Mouse (Mus musculus) hindbrain, embryonic 16.5 days (tissue): Measurements from ENCODE around the gene Gm42791. TPM values are rescaled to one million over a fixed set of nuclear protein-coding genes. Genes with fewer than 3 reads are reported as not detected.

Experiments
- ATAC-seq: fragments of 200-750 bp; cut with Nextera tagmentation; 2 replicates; pipeline ENCODE4 v1.8.0; 2017; ENCODE audit warnings: moderate TSS enrichment, moderate library complexity
- H3K27ac ChIP-seq: fragments of 300-500 bp; sonication (generic); 2 replicates; pipeline ENCODE4 v1.5.1; 2014; ENCODE audit warnings: low read depth, mild to moderate bottlenecking, control low read depth, low read length, moderate library complexity
- H3K27me3 ChIP-seq: fragments of 300-500 bp; sonication (generic); replicated peaks from 2 replicates; pipeline ENCODE4 v1.6.1; 2014; ENCODE audit warnings: low read length; ENCODE audit not compliant: control insufficient read depth, insufficient read depth
- H3K36me3 ChIP-seq: fragments of 300-500 bp; sonication (generic); 2 replicates; pipeline ENCODE4 v1.6.1; 2014; ENCODE audit warnings: mild to moderate bottlenecking, low read length, moderate library complexity, mixed read lengths; ENCODE audit not compliant: control insufficient read depth, insufficient read depth
- H3K4me1 ChIP-seq: fragments of 300-500 bp; sonication (generic); 2 replicates; pipeline ENCODE4 v1.6.1; 2014; ENCODE audit warnings: low read depth, low read length; ENCODE audit not compliant: control insufficient read depth, insufficient read depth
- H3K4me2 ChIP-seq: fragments of 300-500 bp; sonication (generic); 2 replicates; pipeline ENCODE4 v1.6.1; 2014; ENCODE audit warnings: mild to moderate bottlenecking, low read length, control low read depth, moderate library complexity
- H3K4me3 ChIP-seq: fragments of 300-500 bp; sonication (generic); 2 replicates; pipeline ENCODE4 v1.5.1; 2014; ENCODE audit warnings: mild to moderate bottlenecking, low read length, control low read depth, moderate library complexity
- H3K9ac ChIP-seq: fragments of 300-500 bp; sonication (generic); 2 replicates; pipeline ENCODE4 v1.6.1; 2014; ENCODE audit warnings: low read depth, mild to moderate bottlenecking, control low read depth, low read length, moderate library complexity
- H3K9me3 ChIP-seq: fragments of 300-500 bp; sonication (generic); 2 replicates; pipeline ENCODE4 v1.6.1; 2014; ENCODE audit warnings: mild to moderate bottlenecking, low read length, moderate library complexity; ENCODE audit not compliant: control insufficient read depth
- WGBS: fragments of 180-500 bp; shearing (Covaris S2); extraction: QIAGEN DNeasy Blood & Tissue Kit; methylation state at CpG from one replicate; pipeline ENCODE4 v1.1.7; 2014; 5-methylcytosine and 5-hydroxymethylcytosine counted together
- polyA plus RNA-seq: library from polyadenylated mRNA; unstranded; fragments of >200 nt; fragmentation: Nextera tagmentation; extraction: Ambion mirVana; gene quantifications from 2 replicates; pipeline ENCODE4 v1.2.1, GENCODE M21; 2015

Gene Gm42791
- polyA plus RNA-seq, 1 experiment from 2014 or later, result 5.3 TPM

DNA sequence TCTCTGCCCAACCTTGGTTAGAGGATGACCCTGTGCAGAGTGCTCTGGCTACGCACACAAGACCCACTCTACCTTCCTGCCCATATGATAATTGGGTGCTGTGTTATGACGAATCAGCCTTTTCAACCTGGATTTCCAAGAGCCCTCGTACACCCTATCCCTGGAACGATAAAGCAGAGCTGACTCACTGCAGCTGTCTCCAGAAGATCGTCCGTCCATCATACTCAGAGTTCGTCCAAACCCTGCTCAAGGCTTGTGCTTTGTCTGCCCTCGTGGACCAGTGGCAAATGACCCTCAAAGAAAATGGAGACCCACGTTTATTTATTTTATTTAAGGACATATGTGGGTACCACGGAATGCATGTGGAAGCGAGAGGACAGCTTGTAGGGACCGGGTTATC, 19.9 kb downstream of the Gm42791 start:
- H3K4me2 ChIP-seq, result no peak overlapping the region
- no peak overlapping the region for H3K4me3 ChIP-seq
- H3K9ac ChIP-seq, result no peak overlapping the region
- WGBS, result 94% methylated on average over 12 of the region's 12 CpGs
- no peaks in the 10 kb centered on the region for H3K27me3 ChIP-seq
- no peak overlapping the region for H3K27ac ChIP-seq
- H3K4me1 ChIP-seq, result peaks cover 3% of the 10 kb centered on the region; the same call in 1 of the 2 replicates
- no peak for ATAC-seq
- H3K9me3 ChIP-seq, result no peaks in the 10 kb centered on the region
- H3K36me3 ChIP-seq, result no peaks in the 10 kb centered on the region

DNA sequence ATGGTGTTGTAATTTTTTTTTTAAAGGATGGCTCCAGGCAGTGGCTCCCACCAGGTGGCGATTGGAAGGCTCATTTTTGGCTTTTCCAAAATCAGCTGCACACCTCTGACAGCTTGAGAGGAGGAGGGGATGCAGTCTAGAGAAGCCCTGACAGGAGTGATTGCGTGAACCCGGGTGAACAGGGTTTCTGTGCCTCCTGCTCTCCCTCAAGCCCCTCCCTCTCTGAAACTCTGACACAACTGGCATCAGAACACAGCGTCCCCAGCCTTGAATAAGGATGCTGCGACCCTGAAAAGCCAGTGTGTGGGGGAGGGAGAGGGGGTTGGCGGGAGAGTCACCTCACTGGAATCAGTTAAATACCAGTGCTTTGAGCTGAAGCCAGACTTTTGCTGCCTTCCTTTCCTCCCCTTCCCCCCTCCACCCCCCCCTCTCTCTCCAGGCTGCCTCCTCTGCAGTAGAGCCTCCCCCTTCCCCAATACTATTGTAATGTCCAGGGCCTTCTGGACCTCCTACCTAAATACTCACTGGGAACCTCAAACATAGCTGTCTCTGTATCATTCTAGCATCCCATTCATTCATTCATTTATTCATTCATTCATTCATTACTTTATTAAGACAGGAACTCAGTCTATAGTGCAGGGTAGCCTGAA, 21.8 kb downstream of the Gm42791 start:
- ATAC-seq, result peak; percentile 68

DNA sequence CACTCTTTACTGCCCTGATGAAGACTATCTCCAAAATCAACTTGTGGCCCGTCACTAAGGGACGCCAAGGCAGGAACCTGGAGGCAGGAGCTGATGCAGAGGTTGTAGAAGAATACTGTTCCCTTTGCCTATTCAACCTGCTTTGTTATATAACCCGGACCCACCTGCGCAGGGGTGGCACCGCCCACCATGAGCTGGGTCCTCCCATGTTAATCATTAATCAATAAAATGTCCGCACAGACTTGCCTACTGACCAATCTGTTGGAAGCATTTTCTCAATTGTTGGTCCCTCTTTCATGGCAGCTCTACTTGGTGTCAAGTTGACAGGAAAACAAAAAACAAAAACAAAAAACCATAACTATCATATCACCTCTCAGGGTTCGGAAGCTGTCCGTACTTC, 22.8 kb downstream of the Gm42791 start:
- no peak overlapping the region for H3K9ac ChIP-seq
- 90% methylated on average over 8 of the region's 8 CpGs for WGBS
- no peaks in the 10 kb centered on the region; the same call in 1 of the 2 replicates for H3K4me1 ChIP-seq
- H3K27ac ChIP-seq, result no peak overlapping the region
- no peaks in the 10 kb centered on the region for H3K9me3 ChIP-seq
- H3K4me2 ChIP-seq, result no peak overlapping the region
- H3K4me3 ChIP-seq, result no peak overlapping the region
- H3K36me3 ChIP-seq, result no peaks in the 10 kb centered on the region
- H3K27me3 ChIP-seq, result no peaks in the 10 kb centered on the region
- ATAC-seq, result no peak

More for the DNA sequence above, 21.8 kb downstream of the Gm42791 start:
- Histone ChIP-seq H3K27ac (no peak overlapping the region), H3K36me3 (no peaks in the 10 kb centered on the region), H3K27me3 (no peaks in the 10 kb centered on the region), H3K4me1 (peaks cover 3% of the 10 kb centered on the region; the same call in 1 of the 2 replicates), H3K9me3 (no peaks in the 10 kb centered on the region), H3K4me3 (no peak overlapping the region), H3K9ac (no peak overlapping the region), H3K4me2 (no peak overlapping the region)
- WGBS, result 17% methylated on average over 5 of the region's 6 CpGs

DNA sequence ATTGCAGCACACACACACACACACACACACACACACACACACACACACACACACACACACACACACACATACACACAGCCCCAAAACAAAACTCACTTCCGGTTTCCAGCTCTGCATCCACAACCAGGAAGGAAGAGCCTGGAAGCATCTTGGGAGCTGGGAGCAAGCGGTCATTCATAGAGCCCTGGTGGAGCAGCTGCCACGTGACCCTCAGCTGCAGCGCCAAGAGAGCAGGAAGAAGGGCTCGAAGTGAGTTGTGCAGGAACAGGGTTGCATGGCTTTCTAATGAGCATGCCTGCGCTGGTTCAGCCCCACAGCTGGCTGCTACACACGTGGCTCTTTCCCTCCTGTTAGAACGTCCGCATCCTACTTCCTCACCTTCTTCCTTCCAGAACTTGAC, 25.3 kb downstream of the Gm42791 start:
- no peak for ATAC-seq

DNA sequence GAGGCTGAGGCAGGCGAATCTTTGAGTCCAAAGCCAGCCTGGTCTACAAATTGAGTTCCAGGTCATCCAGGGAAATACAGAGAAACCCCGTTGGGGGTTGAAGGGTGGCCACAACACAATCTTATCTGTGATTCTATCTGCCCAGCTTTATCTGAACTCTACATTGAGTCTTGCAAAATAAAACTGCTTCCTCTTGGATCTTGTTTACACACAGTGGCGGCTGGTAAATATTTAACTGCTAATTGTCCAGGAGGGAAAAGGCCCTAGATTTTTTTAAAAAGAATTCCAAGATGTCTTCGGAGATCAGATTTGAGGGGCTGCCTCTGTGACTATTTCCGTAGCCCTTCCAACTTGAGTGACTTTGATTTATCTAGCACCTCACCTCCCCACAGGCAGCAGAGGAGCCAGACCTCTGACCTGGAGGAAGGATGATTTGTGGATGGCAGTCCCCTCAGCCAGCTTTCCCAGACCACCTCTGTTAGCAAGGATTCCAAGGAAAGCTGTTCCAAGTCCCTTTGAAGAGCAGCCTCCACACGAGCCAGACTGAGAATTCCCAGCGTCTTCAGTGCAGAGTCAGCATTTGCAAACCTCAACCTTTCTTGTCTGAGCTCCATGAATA, 25.9 kb downstream of the Gm42791 start:
- Histone ChIP-seq H3K4me1 (peaks cover 13% of the 10 kb centered on the region), H3K9me3 (no peaks in the 10 kb centered on the region)
- ATAC-seq, result no peak

More for the DNA sequence above, 25.3 kb downstream of the Gm42791 start:
- Histone ChIP-seq H3K4me1 (peaks cover 13% of the 10 kb centered on the region), H3K27ac (no peak overlapping the region), H3K9ac (no peak overlapping the region), H3K36me3 (no peaks in the 10 kb centered on the region), H3K4me2 (no peak overlapping the region), H3K9me3 (no peaks in the 10 kb centered on the region), H3K27me3 (no peaks in the 10 kb centered on the region), H3K4me3 (no peak overlapping the region)
- WGBS, result 49% methylated on average over 9 of the region's 9 CpGs

DNA sequence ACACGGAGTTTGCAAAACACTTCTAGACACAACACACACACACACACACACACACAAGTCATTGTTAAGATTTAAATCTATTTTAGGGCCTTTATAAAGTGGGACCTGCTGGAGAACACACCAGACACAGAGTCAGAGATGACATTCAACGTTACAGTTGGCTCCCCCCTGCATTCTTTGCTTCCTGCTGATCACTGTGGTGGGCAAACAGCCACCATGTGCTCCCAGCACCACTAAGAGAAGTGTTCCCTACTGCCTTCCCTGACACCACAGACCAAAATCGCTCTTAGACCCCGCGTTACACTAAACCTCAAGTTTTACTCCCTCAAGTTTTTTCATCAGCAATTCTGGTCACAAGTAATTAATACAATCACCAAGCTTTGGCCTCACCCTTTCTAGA, 26.8 kb downstream of the Gm42791 start:
- H3K4me3 ChIP-seq, result no peak overlapping the region

More for the DNA sequence above, 25.9 kb downstream of the Gm42791 start:
- Histone ChIP-seq H3K27ac (no peak overlapping the region), H3K4me2 (no peak overlapping the region), H3K9ac (no peak overlapping the region), H3K27me3 (no peaks in the 10 kb centered on the region), H3K36me3 (no peaks in the 10 kb centered on the region), H3K4me3 (no peak overlapping the region)
- WGBS, result 71% methylated on average over 7 of the region's 7 CpGs

DNA sequence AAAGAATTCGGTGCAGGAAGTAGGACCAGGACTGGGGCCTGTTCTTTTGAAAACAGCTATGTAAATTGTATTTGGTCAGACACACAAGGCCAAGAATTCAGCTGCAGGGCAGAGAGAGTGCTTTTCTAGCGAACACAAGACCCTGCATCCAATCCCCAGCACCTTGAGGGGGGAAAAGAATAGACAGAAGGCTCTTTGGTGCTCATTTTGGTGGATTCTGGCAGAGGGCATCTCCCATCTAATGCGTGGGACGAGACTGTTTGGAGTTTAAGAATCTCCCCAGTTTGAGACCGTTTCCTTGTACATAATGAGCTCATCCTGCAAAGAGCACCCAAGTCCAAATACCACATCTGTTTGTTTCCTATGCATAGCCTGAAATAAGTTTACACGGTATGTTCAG, 28.6 kb downstream of the Gm42791 start:
- H3K4me2 ChIP-seq, result no peak overlapping the region
- H3K9me3 ChIP-seq, result no peaks in the 10 kb centered on the region
- peak overlapping the region; percentile 41 for H3K9ac ChIP-seq
- peak overlapping the region; percentile 37; the same call in 1 of the 2 replicates for H3K27ac ChIP-seq
- WGBS, result 68% methylated on average over 6 of the region's 6 CpGs
- peaks cover 13% of the 10 kb centered on the region for H3K4me1 ChIP-seq
- no peaks in the 10 kb centered on the region for H3K27me3 ChIP-seq
- no peaks in the 10 kb centered on the region for H3K36me3 ChIP-seq
- no peak for ATAC-seq
- H3K4me3 ChIP-seq, result no peak overlapping the region

More for the DNA sequence above, 26.8 kb downstream of the Gm42791 start:
- 74% methylated on average over 5 of the region's 5 CpGs for WGBS
- Histone ChIP-seq H3K9me3 (no peaks in the 10 kb centered on the region), H3K27me3 (no peaks in the 10 kb centered on the region), H3K36me3 (no peaks in the 10 kb centered on the region), H3K4me2 (no peak overlapping the region), H3K9ac (no peak overlapping the region), H3K27ac (no peak overlapping the region), H3K4me1 (peaks cover 13% of the 10 kb centered on the region)
- no peak for ATAC-seq

DNA sequence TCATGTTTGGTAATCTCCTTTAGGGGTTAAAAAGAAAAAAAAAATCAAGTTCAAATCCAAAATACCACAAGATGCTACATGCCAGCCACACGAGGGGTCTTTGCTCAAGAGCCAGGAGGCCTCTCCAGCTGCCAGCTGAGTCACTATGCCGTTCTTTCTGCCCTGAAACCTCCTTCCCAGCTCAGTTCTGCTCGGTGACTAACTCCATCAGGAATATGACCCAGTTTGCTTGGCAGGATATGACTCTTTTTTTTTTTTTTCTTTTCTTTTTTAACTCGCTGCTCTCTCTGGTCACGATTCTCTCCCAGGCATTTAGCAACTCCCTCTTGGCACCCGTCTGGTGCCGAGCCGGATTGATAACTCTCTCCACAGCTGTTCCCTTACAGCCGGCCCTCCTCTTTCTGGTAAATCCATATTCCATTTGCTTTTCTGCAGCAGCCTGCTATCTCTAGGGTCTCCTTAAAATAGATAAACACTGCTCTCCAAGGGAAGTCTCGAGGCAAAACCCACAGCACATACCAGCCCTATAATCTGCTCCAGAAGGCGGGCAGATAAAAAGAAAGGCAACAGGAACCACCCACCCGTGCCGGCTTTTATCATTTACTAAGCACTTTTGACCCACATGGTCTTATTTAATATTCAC, 29.1 kb downstream of the Gm42791 start:
- ATAC-seq, result peak; percentile 66
- WGBS, result 20% methylated on average over 13 of the region's 13 CpGs
- no peak overlapping the region for H3K9ac ChIP-seq
- peak overlapping the region; percentile 37 for H3K27ac ChIP-seq
- no peak overlapping the region for H3K4me3 ChIP-seq
- H3K36me3 ChIP-seq, result no peaks in the 10 kb centered on the region
- H3K4me1 ChIP-seq, result peaks cover 13% of the 10 kb centered on the region
- no peak overlapping the region for H3K4me2 ChIP-seq
- H3K9me3 ChIP-seq, result no peaks in the 10 kb centered on the region
- H3K27me3 ChIP-seq, result no peaks in the 10 kb centered on the region

DNA sequence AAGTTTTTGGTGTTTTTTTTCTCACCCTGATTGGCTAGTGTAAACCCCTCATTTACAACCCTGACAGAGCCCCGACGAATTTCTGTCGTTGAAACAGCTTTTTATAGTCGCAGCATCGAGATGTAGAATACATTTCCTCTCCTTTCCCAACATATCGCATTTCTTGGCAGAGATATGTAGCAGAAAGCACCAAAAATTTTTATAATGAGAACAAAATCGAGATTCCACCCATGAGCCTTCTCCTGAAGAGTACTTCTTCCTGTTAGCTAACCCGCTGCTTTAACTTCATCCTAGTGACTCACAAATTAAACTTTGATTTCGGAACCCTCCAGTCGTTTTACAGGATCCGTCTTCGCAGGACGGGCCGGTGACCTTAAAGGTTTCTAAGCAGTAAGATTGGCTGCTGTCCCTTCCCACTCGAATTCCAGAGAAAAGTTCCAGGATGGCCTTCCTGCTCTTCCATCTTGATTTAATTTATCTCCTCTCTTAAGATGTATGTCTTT, 29.8 kb downstream of the Gm42791 start:
- Histone ChIP-seq H3K9me3 (no peaks in the 10 kb centered on the region), H3K4me1 (peaks cover 13% of the 10 kb centered on the region), H3K4me2 (no peak overlapping the region), H3K9ac (no peak overlapping the region), H3K27ac (peak overlapping the region; percentile 27), H3K4me3 (no peak overlapping the region), H3K27me3 (no peaks in the 10 kb centered on the region), H3K36me3 (no peaks in the 10 kb centered on the region)
- WGBS, result 85% methylated on average over 15 of the region's 15 CpGs
- ATAC-seq, result no peak
